Comparison of ENCODE assay signal across 14 mouse cellular contexts in genomic region chr3:105757323-105758083, GRCm38 (mm10). TPM values are rescaled to one million over a fixed set of nuclear protein-coding genes. Genes with fewer than 3 reads are reported as not detected.
DNase-seq lines count a peak whose midpoint lies in the region; ATAC-seq and TF ChIP-seq lines count a peak whose summit lies in the region.
"Had no signal": no experiment of that assay in that cellular context is flagged by ENCODE, and none has a peak within 500 bp of the region (broad histone marks: within the 10 kb centered on the region; RNA-seq: fewer than 3 reads in every experiment).

No protein-coding gene starts in this region.

- H3K4me2 ChIP-seq in liver, embryonic 12.5 days: no peak overlapping the region
- H3K4me2 ChIP-seq in hindbrain, embryonic 16.5 days (ENCODE audit: low read length): no peak overlapping the region
- H3K4me2 ChIP-seq: heart, embryonic 11.5 days had no signal

- H3K79me2 ChIP-seq in liver, adult 2 months (ENCODE audit: control insufficient read depth, insufficient read depth, low read length): peaks cover 27% of the 10 kb centered on the region; the same call in 1 of the 2 replicates

- peak overlapping the region; percentile 22 for H3K9ac ChIP-seq in liver, adult 2 months (ENCODE audit: low read depth, low read length)
- H3K9ac ChIP-seq in liver, embryonic 12.5 days: 0 out of 2 replicates have a peak overlapping the region, but pooled peaks have one; percentile 12
- no peak overlapping the region for H3K9ac ChIP-seq in hindbrain, embryonic 16.5 days (ENCODE audit: low read depth, low read length)

- intact Hi-C loops in heart, postnatal 10 days (cut with DNase I): loop anchor here (5.0 kb wide), 1 partner anchor 35 kb away; no protein-coding TSS in a partner anchor

- no peak for TF ChIP-seq POLR2A in liver, adult 2 months (IDR thresholded peaks at IDR 0.05; ENCODE audit: extremely low read depth, insufficient read depth, low read length)

- no peaks in the 10 kb centered on the region for H3K9me3 ChIP-seq in liver, embryonic 12.5 days (replicated peaks)
- no peaks in the 10 kb centered on the region for H3K9me3 ChIP-seq in hindbrain, embryonic 16.5 days (ENCODE audit: control insufficient read depth, low read length)
- H3K9me3 ChIP-seq: G1E had no signal

- peaks cover 31% of the 10 kb centered on the region for H3K4me1 ChIP-seq in liver, adult 2 months (ENCODE audit: control insufficient read depth, insufficient read depth, low read length)
- H3K4me1 ChIP-seq in brown adipose tissue, adult 24 weeks (ENCODE audit: control insufficient read depth, insufficient read depth, insufficient read length, low read length): peaks cover 16% of the 10 kb centered on the region
- peaks cover 51% of the 10 kb centered on the region for H3K4me1 ChIP-seq in liver, embryonic 12.5 days
- H3K4me1 ChIP-seq in hindbrain, embryonic 16.5 days (ENCODE audit: control insufficient read depth, insufficient read depth, low read depth, low read length): peaks cover 4% of the 10 kb centered on the region

- peak overlapping the region; percentile 90 for H3K27ac ChIP-seq in liver, adult 2 months (replicated peaks; ENCODE audit: insufficient read depth, low read depth, low read length)
- 0 out of 2 replicates have a peak overlapping the region, but pooled peaks have one; percentile 40 for H3K27ac ChIP-seq in brown adipose tissue, adult 24 weeks (replicated peaks; ENCODE audit: low read depth, low read length)
- H3K27ac ChIP-seq in liver, embryonic 12.5 days: peak overlapping the region; percentile 56
- no peak overlapping the region for H3K27ac ChIP-seq in hindbrain, embryonic 16.5 days (ENCODE audit: low read depth, low read length)
- H3K27ac ChIP-seq: kidney, postnatal 0 days had no signal

- H3K4me3 ChIP-seq in liver, adult 2 months (ENCODE audit: insufficient read depth, low read depth, low read length): no peak overlapping the region
- H3K4me3 ChIP-seq in brown adipose tissue, adult 24 weeks (ENCODE audit: insufficient read depth, low read depth, low read length): no peak overlapping the region
- H3K4me3 ChIP-seq in liver, embryonic 12.5 days: no peak overlapping the region
- no peak overlapping the region for H3K4me3 ChIP-seq in hindbrain, embryonic 16.5 days (ENCODE audit: low read length)

- H3K27me3 ChIP-seq in liver, adult 2 months (ENCODE audit: control insufficient read depth, insufficient read depth, low read length): no peaks in the 10 kb centered on the region
- H3K27me3 ChIP-seq in liver, embryonic 12.5 days (replicated peaks): no peaks in the 10 kb centered on the region
- H3K27me3 ChIP-seq in hindbrain, embryonic 16.5 days (replicated peaks; ENCODE audit: control insufficient read depth, insufficient read depth, low read length): no peaks in the 10 kb centered on the region

- DNase-seq in liver, adult 2 months (ENCODE audit: extremely low read depth, low read depth, low spot score): peak; percentile 68
- DNase-seq in liver: no peak
- no peak for DNase-seq in layer of hippocampus, adult 18-20 months (ENCODE audit: low spot score in 2 of 2)
- no peak for DNase-seq in heart, postnatal 10 days
- DNase-seq: adrenal gland, postnatal 10 days; gastrocnemius, postnatal 10 days; midbrain, embryonic 14.5 days had no signal

- TF ChIP-seq CTCF in liver, adult 2 months (IDR thresholded peaks at IDR 0.05; ENCODE audit: low read depth, low read length): no peak

- WGBS in liver, adult 2 months: 16% methylated on average over 6 of the region's 6 CpGs
- 63% methylated on average over 6 of the region's 6 CpGs for WGBS in liver, embryonic 12.5 days (ENCODE audit: insufficient replicate concordance)
- WGBS in hindbrain, embryonic 16.5 days: 80% methylated on average over 6 of the region's 6 CpGs

- no peaks in the 10 kb centered on the region for H3K36me3 ChIP-seq in liver, adult 2 months (ENCODE audit: control insufficient read depth, insufficient read depth, low read length)
- H3K36me3 ChIP-seq in liver, embryonic 12.5 days: no peaks in the 10 kb centered on the region
- no peaks in the 10 kb centered on the region for H3K36me3 ChIP-seq in hindbrain, embryonic 16.5 days (ENCODE audit: control insufficient read depth, insufficient read depth, low read length)

- ATAC-seq in liver, embryonic 12.5 days: peak; percentile 54; the same call in 1 of the 2 replicates
- ATAC-seq in megakaryocyte-erythroid progenitor cell, adult 5-6 weeks (replicated peaks; ENCODE audit: low FRiP score, low TSS enrichment, poor library complexity, severe bottlenecking): peak; percentile 57
- no peak for ATAC-seq in hindbrain, embryonic 16.5 days

RNA-seq across cellular contexts. Expression of gene Rap1a, which starts 43.6 kb away (rescaled TPM):
- 50.9 and 65.2 TPM in 2 replicates for total RNA-seq in liver, adult 2 months (2014; rRNA removed)
- polyA plus RNA-seq in liver, adult 2 months (2012; rRNA removed): 8.7 and 10.0 TPM in 2 replicates
- 103 and 111 TPM in 2 replicates for polyA plus RNA-seq in brown adipose tissue, adult 24 weeks (2012; ENCODE audit: insufficient read depth, insufficient read length, missing spikeins)
- 114 and 122 TPM in 2 replicates for polyA plus RNA-seq in liver, embryonic 12.5 days (2016; fragmentation: Nextera tagmentation; extraction: Ambion mirVana)
- 70.6 and 73.8 TPM in 2 replicates for total RNA-seq in megakaryocyte-erythroid progenitor cell, adult 5-6 weeks (2014; fragmentation: Nextera tagmentation)
- total RNA-seq in megakaryocyte-erythroid progenitor cell, adult 5-6 weeks (2017): 91.7 and 119 TPM in 2 replicates
- 10 to 100 TPM; 80.5 to 96.2 TPM for total RNA-seq in layer of hippocampus, adult 18-20 months (2021)
- 70.4 and 79.2 TPM in 2 replicates for polyA plus RNA-seq in hindbrain, embryonic 16.5 days (2015; fragmentation: Nextera tagmentation; extraction: Ambion mirVana)
- 100 to 1,000 TPM; 127 to 130 TPM for total RNA-seq in heart, postnatal 10 days (2021)

RNA-seq across cellular contexts. Expression of gene Inka2, which starts 53.1 kb away (rescaled TPM):
- 0.09 and 0.13 TPM in 2 replicates for total RNA-seq in liver, adult 2 months (2014; rRNA removed)
- 0.06 and 0.07 TPM in 2 replicates for polyA plus RNA-seq in liver, adult 2 months (2012; rRNA removed)
- 1.3 and 3.7 TPM in 2 replicates for polyA plus RNA-seq in brown adipose tissue, adult 24 weeks (2012; ENCODE audit: insufficient read depth, insufficient read length, missing spikeins)
- 0.33 and 0.37 TPM in 2 replicates for polyA plus RNA-seq in liver, embryonic 12.5 days (2016; fragmentation: Nextera tagmentation; extraction: Ambion mirVana)
- 0.59 and 0.74 TPM in 2 replicates for total RNA-seq in megakaryocyte-erythroid progenitor cell, adult 5-6 weeks (2014; fragmentation: Nextera tagmentation)
- total RNA-seq in megakaryocyte-erythroid progenitor cell, adult 5-6 weeks (2017): 0.15 and 0.38 TPM in 2 replicates
- total RNA-seq in layer of hippocampus, adult 18-20 months (2021): 10 to 100 TPM; 70.5 to 74.0 TPM
- polyA plus RNA-seq in hindbrain, embryonic 16.5 days (2015; fragmentation: Nextera tagmentation; extraction: Ambion mirVana): 13.7 and 13.9 TPM in 2 replicates
- 10 to 100 TPM; 27.1 to 34.8 TPM for total RNA-seq in heart, postnatal 10 days (2021)

Comparison
In these comparisons a context has a peak if more than half of its experiments do, and no peak if none do; other contexts are left out.
1. RNA of gene Inka2, which starts 53.1 kb away (total RNA-seq): 70.5 to 74.0 TPM in layer of hippocampus, adult 18-20 months and 27.1 to 34.8 TPM in heart, postnatal 10 days; 0.15 to 0.74 TPM in megakaryocyte-erythroid progenitor cell, adult 5-6 weeks and 0.09 to 0.13 TPM in liver, adult 2 months; every median in the first group is over 10 times any median in the second.